Mouse (Mus musculus): ENCODE results near the gene Parp1. TPM values are rescaled to one million over a fixed set of nuclear protein-coding genes. Genes with fewer than 3 reads are reported as not detected.
A peak's percentile ranks its signal among the peaks of the same experiment; 100 is the strongest.

The Parp1 gene
- polyA plus RNA-seq, 1 experiment from 2014 or later: 184 TPM

- ATAC-seq (ENCODE audit: low FRiP score, low read depth): no peak
- Histone ChIP-seq H3K36me3 (no peaks in the 10 kb centered on the region), H3K4me2 (replicated peaks) (no peak overlapping the region), H3K27me3 (replicated peaks) (no peaks in the 10 kb centered on the region), H3K9ac (no peak overlapping the region), H3K27ac (no peak overlapping the region), H3K4me1 (peaks cover 20% of the 10 kb centered on the region), H3K4me3 (no peak overlapping the region), H3K9me3 (no peaks in the 10 kb centered on the region)
- 89% methylated on average over 3 of the region's 3 CpGs for WGBS
Measured at GRCm38 (mm10) chr1:180542712-180543371, 25.9 kb upstream of the Parp1 start.

- no peak overlapping the region for H3K4me2 ChIP-seq (replicated peaks)
- peaks cover 35% of the 10 kb centered on the region for H3K4me1 ChIP-seq
- H3K27ac ChIP-seq: no peak overlapping the region
- WGBS: 78% methylated on average over 4 of the region's 4 CpGs
- 0 out of 2 replicates have a peak, but pooled peaks cover 8% of the 10 kb centered on the region for H3K27me3 ChIP-seq (replicated peaks)
- no peak overlapping the region for H3K9ac ChIP-seq
- no peak overlapping the region for H3K4me3 ChIP-seq
- no peaks in the 10 kb centered on the region for H3K36me3 ChIP-seq
- H3K9me3 ChIP-seq: no peaks in the 10 kb centered on the region
- ATAC-seq (ENCODE audit: low FRiP score, low read depth): no peak
Measured at GRCm38 (mm10) chr1:180545918-180546545, 22.7 kb upstream of the Parp1 start.

GRCm38 (mm10) chr1:180546798-180547750, 21.6 kb upstream of the Parp1 start:
- 0 out of 2 replicates have a peak overlapping the region, but pooled peaks have one; percentile 1 for H3K9ac ChIP-seq
- no peaks in the 10 kb centered on the region for H3K36me3 ChIP-seq
- no peak overlapping the region for H3K27ac ChIP-seq
- H3K27me3 ChIP-seq (replicated peaks): 0 out of 2 replicates have a peak, but pooled peaks cover 8% of the 10 kb centered on the region
- H3K4me2 ChIP-seq (replicated peaks): peak overlapping the region; percentile 54
- H3K9me3 ChIP-seq: no peaks in the 10 kb centered on the region
- peak; percentile 18; the same call in 1 of the 2 replicates for ATAC-seq (ENCODE audit: low FRiP score, low read depth)
- H3K4me1 ChIP-seq: peaks cover 30% of the 10 kb centered on the region
- no peak overlapping the region for H3K4me3 ChIP-seq
- WGBS: 42% methylated on average over 13 of the region's 13 CpGs

GRCm38 (mm10) chr1:180547751-180548669, 20.7 kb upstream of the Parp1 start:
- peak overlapping the region; percentile 13; the same call in 1 of the 2 replicates for H3K4me3 ChIP-seq
- 0 out of 2 replicates have a peak overlapping the region, but pooled peaks have one; percentile 1 for H3K9ac ChIP-seq
- H3K27ac ChIP-seq: no peak overlapping the region
- H3K9me3 ChIP-seq: no peaks in the 10 kb centered on the region
- H3K4me1 ChIP-seq: peaks cover 30% of the 10 kb centered on the region
- 0 out of 2 replicates have a peak, but pooled peaks cover 8% of the 10 kb centered on the region for H3K27me3 ChIP-seq (replicated peaks)
- H3K36me3 ChIP-seq: no peaks in the 10 kb centered on the region
- H3K4me2 ChIP-seq (replicated peaks): peak overlapping the region; percentile 54
- WGBS: under 1% methylated on average over 16 of the region's 16 CpGs
- peak; percentile 87 for ATAC-seq (ENCODE audit: low FRiP score, low read depth)

- Histone ChIP-seq H3K9ac (no peak overlapping the region), H3K4me2 (replicated peaks) (no peak overlapping the region), H3K4me3 (no peak overlapping the region), H3K27me3 (replicated peaks) (0 out of 2 replicates have a peak, but pooled peaks cover 8% of the 10 kb centered on the region), H3K4me1 (peaks cover 30% of the 10 kb centered on the region), H3K36me3 (no peaks in the 10 kb centered on the region), H3K27ac (no peak overlapping the region), H3K9me3 (no peaks in the 10 kb centered on the region)
- ATAC-seq (ENCODE audit: low FRiP score, low read depth): no peak
- 83% methylated on average over 7 of the region's 7 CpGs for WGBS
Measured at GRCm38 (mm10) chr1:180549539-180550308, 19.0 kb upstream of the Parp1 start.

GRCm38 (mm10) chr1:180550770-180551169, 18.0 kb upstream of the Parp1 start:
- Histone ChIP-seq H3K4me2 (replicated peaks) (no peak overlapping the region), H3K4me3 (no peak overlapping the region), H3K36me3 (no peaks in the 10 kb centered on the region), H3K4me1 (peaks cover 30% of the 10 kb centered on the region), H3K9me3 (no peaks in the 10 kb centered on the region), H3K27ac (no peak overlapping the region), H3K9ac (no peak overlapping the region), H3K27me3 (replicated peaks) (0 out of 2 replicates have a peak, but pooled peaks cover 8% of the 10 kb centered on the region)
- WGBS: 25% methylated on average over 5 of the region's 5 CpGs
- ATAC-seq (ENCODE audit: low FRiP score, low read depth): no peak

- 0 out of 2 replicates have a peak, but pooled peaks cover 3% of the 10 kb centered on the region for H3K27me3 ChIP-seq (replicated peaks)
- no peaks in the 10 kb centered on the region for H3K36me3 ChIP-seq
- no peaks in the 10 kb centered on the region for H3K4me1 ChIP-seq
- H3K9me3 ChIP-seq: no peaks in the 10 kb centered on the region
- no peak overlapping the region for H3K27ac ChIP-seq
- no peak for ATAC-seq (ENCODE audit: low FRiP score, low read depth)
- H3K4me2 ChIP-seq (replicated peaks): no peak overlapping the region
- H3K9ac ChIP-seq: no peak overlapping the region
- no peak overlapping the region for H3K4me3 ChIP-seq
- WGBS: 86% methylated on average over 5 of the region's 5 CpGs
Measured at GRCm38 (mm10) chr1:180556899-180557298, 11.8 kb upstream of the Parp1 start.

- no peak overlapping the region for H3K27ac ChIP-seq
- no peak overlapping the region for H3K4me2 ChIP-seq (replicated peaks)
- H3K36me3 ChIP-seq: no peaks in the 10 kb centered on the region
- WGBS: 64% methylated on average over 8 of the region's 8 CpGs
- H3K9ac ChIP-seq: no peak overlapping the region
- no peaks in the 10 kb centered on the region for H3K9me3 ChIP-seq
- H3K27me3 ChIP-seq (replicated peaks): 0 out of 2 replicates have a peak, but pooled peaks cover 3% of the 10 kb centered on the region
- no peaks in the 10 kb centered on the region for H3K4me1 ChIP-seq
- no peak for ATAC-seq (ENCODE audit: low FRiP score, low read depth)
- H3K4me3 ChIP-seq: no peak overlapping the region
Measured at GRCm38 (mm10) chr1:180559454-180559853, 9.3 kb upstream of the Parp1 start.

- no peaks in the 10 kb centered on the region for H3K9me3 ChIP-seq
- no peaks in the 10 kb centered on the region for H3K36me3 ChIP-seq
- no peak overlapping the region for H3K4me2 ChIP-seq (replicated peaks)
- H3K27ac ChIP-seq: no peak overlapping the region
- no peaks in the 10 kb centered on the region for H3K4me1 ChIP-seq
- no peak overlapping the region for H3K9ac ChIP-seq
- H3K27me3 ChIP-seq (replicated peaks): 0 out of 2 replicates have a peak, but pooled peaks cover 3% of the 10 kb centered on the region
- H3K4me3 ChIP-seq: no peak overlapping the region
- ATAC-seq (ENCODE audit: low FRiP score, low read depth): no peak
- WGBS: 25% methylated on average over 3 of the region's 3 CpGs
Measured at GRCm38 (mm10) chr1:180561187-180561586, 7.5 kb upstream of the Parp1 start.

GRCm38 (mm10) chr1:180564885-180565284, 3.8 kb upstream of the Parp1 start:
- no peak overlapping the region for H3K4me2 ChIP-seq (replicated peaks)
- no peak for ATAC-seq (ENCODE audit: low FRiP score, low read depth)
- no peaks in the 10 kb centered on the region for H3K9me3 ChIP-seq
- no peak overlapping the region for H3K4me3 ChIP-seq
- no peaks in the 10 kb centered on the region for H3K36me3 ChIP-seq
- 0 out of 2 replicates have a peak, but pooled peaks cover 3% of the 10 kb centered on the region for H3K27me3 ChIP-seq (replicated peaks)
- H3K27ac ChIP-seq: no peak overlapping the region
- peaks cover 3% of the 10 kb centered on the region for H3K4me1 ChIP-seq
- H3K9ac ChIP-seq: no peak overlapping the region
- WGBS: 84% methylated on average over 5 of the region's 5 CpGs
